Mouse (Mus musculus) heart, adult 18-20 months (tissue): ENCODE data around the gene Drd1. TPM values are rescaled to one million over a fixed set of nuclear protein-coding genes. Genes with fewer than 3 reads are reported as not detected.

Experiments used
- DNase-seq, 2 experiments: peaks; one replicate each; pipeline ENCODE4 v3.0.0; 2021 to 2022; ENCODE audit warnings: mixed read lengths in 1 of 2
- total RNA-seq, 2 experiments: library from RNA; stranded (reverse); gene quantifications; 2 replicates each; pipeline ENCODE4 v1.2.3; 2021

Drd1 gene
- total RNA-seq, 2 experiments from 2014 or later, result 0.15 to 0.65 TPM

DNA sequence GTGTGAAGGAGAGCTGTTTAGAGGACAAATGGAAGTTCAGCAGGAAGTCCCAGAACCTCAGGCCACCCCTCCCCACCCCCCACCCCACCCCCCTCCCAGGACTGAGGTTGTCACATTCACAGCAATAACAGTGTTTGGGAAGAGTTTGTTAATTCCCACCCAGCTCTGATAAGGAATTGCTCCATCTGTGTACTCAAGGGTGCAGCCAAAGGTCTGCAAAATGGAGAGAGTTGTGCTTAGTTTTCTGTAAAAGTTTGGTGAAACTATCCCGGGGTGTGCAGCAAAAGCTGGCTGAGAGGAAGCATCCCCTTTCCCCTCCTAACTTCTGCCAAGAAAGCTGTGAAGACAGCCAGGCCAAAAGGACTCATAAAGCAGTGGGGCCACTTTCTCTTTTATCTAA lies 17.6 kb upstream of the Drd1 start:
- peak; percentile 66 to 84 for DNase-seq

DNA sequence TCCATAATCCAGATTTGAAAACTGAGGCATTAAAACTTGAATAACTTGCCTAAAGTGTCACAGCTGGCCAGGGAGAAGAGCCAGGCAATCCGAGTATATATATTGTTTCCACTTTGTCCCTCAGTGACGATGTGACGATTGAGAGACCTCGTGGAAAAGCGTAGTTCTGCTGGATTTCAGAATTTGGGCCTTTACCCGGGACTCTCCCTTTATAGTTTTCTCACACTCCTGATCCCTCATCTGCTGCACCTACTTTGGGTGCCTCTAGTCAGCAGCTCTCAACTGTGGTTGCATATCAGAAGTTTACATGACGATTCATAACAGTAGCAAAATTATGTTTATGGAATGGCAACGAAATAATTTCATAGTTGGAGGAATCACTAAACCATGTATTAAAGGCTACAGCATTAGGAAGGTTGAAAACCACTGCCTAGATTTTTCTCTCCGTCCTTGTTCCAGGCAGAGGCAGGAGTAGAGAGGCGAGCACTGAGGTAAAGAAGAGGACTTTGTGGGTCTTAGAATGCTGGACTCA lies 17.1 kb upstream of the Drd1 start:
- no peak for DNase-seq

DNA sequence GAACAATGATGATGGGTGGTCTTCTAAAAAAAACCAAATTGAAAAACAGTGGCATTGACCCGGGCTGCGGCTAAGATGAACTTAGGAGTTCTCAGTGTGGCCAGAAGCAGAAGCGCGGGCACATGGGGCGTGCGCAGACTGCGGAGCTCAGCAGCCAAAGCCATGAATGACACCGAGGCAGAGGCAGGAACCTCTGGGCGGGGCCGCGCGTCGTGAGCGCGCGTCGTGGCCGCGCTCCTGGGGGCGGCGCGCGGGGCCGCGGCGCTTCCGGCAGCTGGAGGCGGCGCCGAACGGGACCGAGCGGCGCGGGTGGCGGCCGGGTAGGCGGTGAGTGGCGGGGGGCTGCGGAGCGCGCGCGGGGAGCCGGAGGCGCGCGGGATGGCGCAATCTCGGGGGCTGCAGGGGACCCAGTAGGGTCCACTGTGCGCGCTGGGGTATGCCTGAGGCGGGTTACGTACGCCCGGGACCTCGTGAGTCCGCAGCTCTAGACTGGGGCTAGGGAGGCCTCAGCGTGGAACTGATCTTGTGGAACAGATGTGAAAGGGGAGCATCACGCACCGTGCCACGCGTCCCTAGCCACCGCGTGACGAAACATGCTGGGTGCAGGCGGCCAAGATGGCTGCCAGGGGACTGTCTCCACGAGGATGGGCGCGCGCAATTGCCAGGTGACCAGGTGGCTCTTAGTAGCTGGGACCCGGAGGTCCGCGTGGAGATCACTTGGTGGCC lies 16.3 kb upstream of the Drd1 start, which contains the start of gene Sfxn1:
Sfxn1 (plus strand) TSS at position 264 of the 726 bp plus-strand sequence.
- DNase-seq, result peak; percentile 81 to 88

DNA sequence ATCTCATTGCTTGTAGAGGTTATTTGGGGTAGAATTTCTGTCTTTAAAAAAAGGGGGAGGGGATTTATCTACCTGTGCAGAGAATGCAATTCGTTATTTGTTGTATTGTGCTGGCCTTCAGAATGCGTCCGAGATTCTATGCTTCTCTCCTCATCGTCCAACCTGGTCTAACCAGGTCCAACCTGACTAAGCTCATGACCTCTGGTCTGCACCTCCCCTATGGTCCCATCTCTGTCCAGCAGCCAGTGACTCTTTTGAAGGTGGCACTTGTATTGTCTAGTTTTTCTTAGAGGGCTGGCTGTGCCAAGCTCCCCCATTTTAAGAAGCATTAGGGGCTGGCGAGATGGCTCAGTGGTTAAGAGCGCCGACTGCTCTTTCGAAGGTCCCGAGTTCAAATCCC lies 15.5 kb upstream of the Drd1 start:
- DNase-seq, result no peak

DNA sequence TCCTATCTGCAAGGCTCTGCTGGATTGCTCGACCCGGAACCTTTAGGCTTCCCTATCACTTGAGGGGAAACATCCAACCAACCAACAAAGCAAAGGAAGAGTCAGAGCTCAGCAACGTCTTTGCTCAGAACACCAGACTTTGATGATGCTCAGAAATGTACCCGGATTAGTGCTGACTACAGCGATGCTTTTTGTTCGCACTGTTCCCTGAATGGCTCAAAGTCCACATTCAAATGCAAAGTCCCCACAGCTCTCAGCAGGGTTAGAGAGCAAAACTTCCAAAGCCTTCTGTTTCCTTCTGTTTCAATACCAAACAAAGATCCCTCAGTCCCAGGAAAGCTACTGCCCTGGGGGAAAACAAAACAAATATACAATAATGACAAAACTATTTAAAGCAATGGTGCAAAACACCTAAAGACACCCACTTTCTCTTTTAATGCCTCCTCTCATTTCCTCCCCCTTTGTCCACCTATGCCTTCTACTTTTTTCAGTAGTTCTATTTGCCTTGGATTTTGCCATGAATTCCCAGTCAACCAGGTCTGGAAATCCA lies 12.2 kb upstream of the Drd1 start:
- DNase-seq, result no peak

DNA sequence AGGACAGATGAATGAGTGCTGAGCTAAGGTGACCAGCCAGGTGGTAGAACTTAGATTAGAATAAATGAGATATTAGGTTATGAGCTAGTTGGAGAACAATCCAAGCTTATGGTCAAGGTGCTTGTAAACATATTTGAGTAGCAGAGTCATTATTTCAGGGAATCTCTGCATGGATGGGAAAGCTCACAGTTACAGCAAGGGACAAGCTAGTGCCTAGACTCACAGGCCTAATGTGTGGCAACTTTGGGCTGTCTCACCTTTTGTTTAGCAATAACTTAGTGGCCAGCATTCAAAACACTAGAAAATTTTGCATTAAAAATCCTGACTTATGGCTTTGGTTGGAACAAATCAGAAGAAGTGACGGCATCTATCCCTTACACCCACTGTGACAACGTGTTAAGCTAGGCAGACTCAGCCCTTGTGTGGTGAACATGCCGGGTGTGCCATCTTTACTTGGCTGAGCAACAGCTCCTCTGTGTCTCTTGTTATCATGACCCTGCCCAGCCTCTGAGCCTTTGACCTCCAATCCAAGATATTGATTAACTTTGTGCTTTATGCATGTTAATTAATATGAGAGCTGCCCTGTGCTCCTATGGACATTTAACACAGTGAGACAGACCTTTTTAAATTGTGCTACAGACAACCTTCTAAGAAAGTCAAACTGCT lies 10.7 kb upstream of the Drd1 start:
- DNase-seq, result no peak

DNA sequence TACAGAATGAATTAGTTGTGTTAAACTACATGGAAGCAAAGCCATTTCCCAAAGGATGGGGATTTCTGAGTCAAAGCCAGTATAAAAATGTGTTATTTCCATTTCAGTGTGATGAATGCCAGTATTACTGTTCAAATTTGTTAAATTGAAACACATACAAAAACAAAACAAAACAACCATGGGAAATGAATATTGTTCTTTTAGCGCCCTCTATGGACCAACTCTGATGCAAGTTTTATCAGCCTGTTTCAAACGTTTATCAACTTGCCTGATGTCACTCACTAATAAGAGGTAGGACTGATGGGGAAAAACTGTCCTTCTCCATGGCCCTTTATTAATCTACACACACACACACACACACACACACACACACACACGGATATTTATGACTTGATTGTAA lies 7.8 kb upstream of the Drd1 start:
- peak in 1 of 2 experiments; percentile 66 for DNase-seq

DNA sequence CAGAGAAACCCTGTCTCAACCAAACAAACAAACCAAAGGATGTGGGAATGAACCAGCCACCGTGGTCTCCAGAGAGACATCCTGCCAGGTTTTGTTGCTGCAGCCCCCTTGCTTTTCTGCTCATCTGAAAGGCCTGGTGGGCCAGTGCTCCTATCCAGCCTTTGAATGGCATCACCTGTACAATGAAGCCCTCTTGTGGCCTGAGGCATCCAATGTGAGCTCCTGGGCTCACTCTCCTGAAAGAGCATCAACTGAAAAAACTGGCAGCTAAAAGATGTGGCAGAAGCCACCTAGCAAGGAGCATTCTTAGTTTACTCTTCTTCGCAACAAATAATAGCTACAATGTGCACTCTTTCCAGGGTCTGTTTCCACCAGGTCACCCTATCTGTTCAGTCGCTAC lies 6.6 kb upstream of the Drd1 start:
- no peak for DNase-seq

DNA sequence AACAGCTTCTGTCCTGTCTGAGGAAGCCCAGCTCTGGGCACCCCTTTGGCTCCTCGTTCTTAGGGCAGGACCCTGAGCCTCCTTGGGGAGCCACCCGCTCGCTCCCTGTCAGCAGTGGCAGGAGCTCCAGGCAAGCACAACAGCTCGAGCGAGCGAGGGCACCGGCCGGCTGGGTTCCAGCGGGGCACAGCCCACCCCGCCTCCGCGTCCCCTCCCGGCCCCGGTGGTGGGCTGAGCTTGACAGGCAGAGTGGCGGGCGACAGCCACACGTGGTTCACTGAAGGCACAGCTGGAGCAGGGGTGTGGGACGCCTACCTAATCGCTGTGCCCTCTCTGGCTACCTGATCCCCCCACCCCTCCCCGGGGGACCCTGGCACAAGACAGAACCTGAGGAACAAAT lies 543 bp downstream of the Drd1 start:
- DNase-seq, result no peak

DNA sequence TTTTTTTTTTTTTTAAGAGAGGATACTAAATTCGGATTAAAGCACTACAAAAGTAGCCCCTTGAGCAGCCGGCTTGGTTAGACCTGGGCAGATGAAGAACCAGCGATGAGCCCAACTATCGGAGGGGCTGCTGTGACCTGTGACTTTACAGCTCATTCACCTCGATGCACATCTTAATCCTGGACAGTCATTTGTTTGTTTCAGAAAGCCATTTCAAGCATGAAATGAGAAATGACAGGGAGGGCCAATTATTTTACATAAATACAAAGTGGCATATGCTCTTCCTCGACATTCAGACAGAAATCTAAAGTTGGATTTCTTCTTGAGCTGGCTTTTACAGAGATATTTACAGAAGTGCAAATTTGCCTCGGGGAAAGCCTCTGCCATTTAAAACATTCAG lies 3.9 kb downstream of the Drd1 start:
- DNase-seq, result no peak

DNA sequence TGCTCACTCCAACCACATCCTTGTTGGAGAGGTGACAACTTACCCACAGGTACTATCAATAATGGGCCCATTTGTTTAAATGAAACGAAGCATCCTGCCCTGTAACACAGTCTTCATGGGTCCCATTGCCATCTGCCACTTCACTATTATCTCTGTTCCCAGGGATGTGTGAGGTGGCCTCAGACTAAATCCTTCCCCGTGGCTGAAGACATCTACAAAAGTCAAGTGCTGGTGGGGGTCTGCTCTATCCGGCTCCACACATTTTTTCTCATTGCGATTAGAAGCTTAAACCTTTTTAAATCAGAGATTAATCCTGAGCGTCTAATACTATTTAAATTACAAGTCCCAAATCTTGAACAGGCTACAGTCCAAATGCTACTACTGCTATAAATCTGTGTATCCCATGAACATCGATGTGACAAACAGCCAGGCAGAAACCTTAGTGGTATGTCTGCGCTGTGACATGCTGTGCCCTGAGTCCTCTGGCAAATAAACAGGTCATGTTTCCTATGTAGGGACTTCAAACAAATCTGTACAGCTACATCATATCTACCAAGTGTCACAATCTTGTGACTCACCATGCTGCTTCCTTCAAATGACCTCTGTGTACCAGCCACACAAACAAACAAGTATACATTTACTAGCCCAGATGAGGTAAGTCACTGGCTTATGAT lies 6.7 kb downstream of the Drd1 start:
- no peak for DNase-seq

DNA sequence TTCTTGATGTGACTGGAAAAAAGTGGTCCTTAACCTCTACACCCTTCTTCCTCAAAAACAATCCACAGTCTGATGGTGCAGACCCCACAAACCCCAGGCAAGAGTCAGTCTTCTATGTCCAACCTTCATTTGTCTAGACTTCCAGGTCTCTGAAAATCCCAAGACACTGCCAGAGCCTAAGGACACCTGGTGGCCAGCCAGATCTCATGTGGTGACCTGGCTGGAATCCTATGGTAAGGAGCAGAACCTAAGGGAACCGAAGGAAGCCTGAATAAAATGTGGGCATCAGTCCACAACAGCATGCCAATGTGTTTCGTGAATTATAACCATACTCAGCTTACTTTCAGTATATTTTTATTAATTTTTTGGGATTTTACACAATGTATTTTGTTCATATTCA lies 15.2 kb downstream of the Drd1 start:
- no peak for DNase-seq

DNA sequence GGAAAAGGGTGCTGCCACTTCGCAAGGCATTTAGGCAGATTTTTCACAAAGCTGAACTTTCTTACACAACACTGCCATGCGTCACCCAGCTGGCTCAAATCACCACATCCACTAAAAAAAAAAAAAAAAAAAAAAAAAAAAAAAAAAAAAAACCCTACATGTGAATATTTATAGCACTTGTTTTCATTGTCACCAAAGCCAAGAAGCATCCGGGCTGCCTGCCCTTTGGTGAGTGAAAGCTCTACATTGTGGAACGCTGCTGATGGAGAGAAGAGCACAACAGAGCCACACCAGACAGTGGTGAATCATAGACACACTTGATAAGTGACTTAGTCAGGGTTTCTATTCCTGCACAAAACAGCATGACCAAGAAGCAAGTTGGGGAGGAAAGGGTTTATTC lies 17.6 kb downstream of the Drd1 start:
- peak in 1 of 2 experiments; percentile 30 for DNase-seq

DNA sequence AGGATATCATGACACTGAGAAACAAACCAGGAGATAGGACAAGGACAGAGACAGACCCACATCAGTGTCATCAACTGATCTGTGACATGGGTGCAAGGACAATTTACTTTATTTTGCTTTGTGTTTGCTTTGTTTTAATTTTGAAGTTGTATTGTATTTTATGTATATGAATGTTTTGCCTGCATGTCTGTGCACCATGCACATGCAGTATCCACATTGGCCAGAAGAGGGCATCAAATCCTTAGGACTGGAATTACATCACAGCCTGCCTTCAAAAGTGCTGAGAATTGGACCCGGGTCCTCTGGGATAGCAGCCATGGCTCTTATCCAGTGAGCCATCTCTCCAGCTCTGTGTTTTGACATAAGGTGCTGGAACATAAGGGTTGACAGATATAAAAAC lies 20.0 kb downstream of the Drd1 start:
- no peak for DNase-seq

DNA sequence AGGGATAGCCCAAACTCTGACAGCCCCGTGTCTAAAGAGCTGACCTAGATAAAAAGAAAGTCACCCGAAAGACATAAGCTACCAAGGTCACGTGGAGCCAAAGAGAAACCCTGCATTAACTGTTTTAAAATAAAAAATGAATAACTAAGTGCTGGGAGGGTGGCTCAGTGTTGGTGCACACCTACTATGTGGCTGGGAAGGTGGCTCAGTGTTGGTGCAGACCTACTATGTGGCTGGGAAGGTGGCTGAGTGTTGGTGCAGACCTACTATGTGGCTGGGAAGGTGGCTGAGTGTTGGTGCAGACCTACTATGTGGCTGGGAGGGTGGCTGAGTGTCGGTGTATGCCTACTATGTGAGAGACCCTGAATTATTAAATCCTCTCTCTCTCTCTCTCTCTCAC lies 21.9 kb downstream of the Drd1 start:
- no peak for DNase-seq

DNA sequence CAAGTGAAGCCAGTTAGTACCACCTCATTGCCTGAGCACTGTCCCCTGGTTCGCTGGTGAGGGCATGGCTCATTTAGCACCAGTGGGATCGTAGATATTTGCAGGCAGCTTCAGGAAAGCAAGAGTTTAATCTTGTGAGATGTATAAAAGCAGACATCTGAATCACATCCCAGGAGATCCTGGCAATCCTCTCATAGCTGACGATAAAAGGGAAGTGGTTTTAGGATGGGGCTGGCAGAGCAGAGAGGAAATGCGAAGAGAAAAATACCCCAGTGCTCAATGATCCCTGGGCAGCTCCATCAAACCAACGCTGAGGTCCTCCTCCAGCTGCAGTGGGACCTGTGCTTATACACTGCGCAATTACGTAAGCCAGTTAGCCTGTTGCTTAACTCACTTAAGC lies 28.4 kb downstream of the Drd1 start:
- DNase-seq, result no peak

DNA sequence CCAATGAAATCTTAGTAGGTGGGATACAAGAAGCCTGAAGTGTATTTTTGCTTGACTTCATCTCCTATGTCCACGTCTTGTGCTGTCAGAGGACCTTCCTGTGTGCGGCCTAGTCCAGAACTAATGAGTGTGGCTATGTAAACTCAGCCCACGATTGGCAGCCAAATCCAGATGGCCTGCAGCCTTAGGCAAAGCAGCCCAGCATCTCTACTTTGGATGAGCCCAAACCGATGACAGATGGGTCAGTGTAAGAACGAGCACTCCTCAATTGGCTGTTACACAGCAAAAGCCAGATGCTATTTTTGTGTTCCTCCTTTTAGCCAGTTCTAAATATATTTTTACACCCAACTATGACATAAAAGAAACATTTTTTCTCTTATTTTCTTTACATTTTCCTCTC lies 32.2 kb downstream of the Drd1 start:
- DNase-seq, result peak in 1 of 2 experiments; percentile 35

DNA sequence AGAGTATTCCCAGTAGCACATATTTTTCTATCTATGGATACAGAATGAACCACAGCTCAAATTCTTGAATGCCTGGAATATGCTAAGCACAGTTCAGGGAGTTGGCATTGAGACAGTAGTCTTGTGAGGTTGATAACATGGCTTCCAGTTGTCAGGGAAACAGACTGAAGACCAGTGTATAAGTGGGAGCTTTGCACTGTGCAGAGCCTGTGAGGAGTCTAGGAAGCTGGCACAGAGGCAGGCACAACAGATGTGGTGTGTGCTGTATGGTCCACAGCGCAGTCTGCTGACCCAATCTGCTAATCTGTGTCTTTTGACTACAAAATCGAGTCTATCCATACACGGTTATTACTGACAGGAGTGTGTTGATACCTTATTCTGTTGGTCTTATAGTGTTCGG lies 46.8 kb downstream of the Drd1 start:
- no peak for DNase-seq
